In genomic region chrX:48094658-48095057, GRCm38 (mm10) we compare ENCODE assay signal across 8 mouse cellular contexts. TPM values are rescaled to one million over a fixed set of nuclear protein-coding genes. Genes with fewer than 3 reads are reported as not detected.
DNase-seq lines count a peak whose midpoint lies in the region; ATAC-seq and TF ChIP-seq lines count a peak whose summit lies in the region.

No protein-coding gene starts in this region.

- peak; percentile 28; the same call in 1 of the 2 replicates for TF ChIP-seq CTCF in cerebellum, adult 2 months (IDR thresholded peaks at IDR 0.05; ENCODE audit: borderline replicate concordance, insufficient read depth, low read depth, low read length)
- TF ChIP-seq CTCF in liver, adult 2 months (IDR thresholded peaks at IDR 0.05; ENCODE audit: low read depth, low read length): peak; percentile 76
- peak; percentile 85 for TF ChIP-seq CTCF in liver, embryonic 14.5 days (IDR thresholded peaks at IDR 0.05; ENCODE audit: low read depth)

- no peak overlapping the region for H3K9ac ChIP-seq in liver, adult 2 months (ENCODE audit: low read depth, low read length)
- no peak overlapping the region for H3K9ac ChIP-seq in liver, embryonic 11.5 days (ENCODE audit: low read depth, low read length)
- H3K9ac ChIP-seq in liver, embryonic 14.5 days (replicated peaks): no peak overlapping the region

- no peak for TF ChIP-seq POLR2A in cerebellum, adult 2 months (IDR thresholded peaks at IDR 0.05; ENCODE audit: borderline replicate concordance, insufficient read depth, low read length)
- no peak for TF ChIP-seq POLR2A in liver, adult 2 months (IDR thresholded peaks at IDR 0.05; ENCODE audit: extremely low read depth, insufficient read depth, low read length)

- H3K4me2 ChIP-seq in liver, embryonic 11.5 days: no peak overlapping the region
- H3K4me2 ChIP-seq in liver, embryonic 14.5 days (ENCODE audit: low read depth): no peak overlapping the region

- no peak for ATAC-seq in liver, embryonic 11.5 days (replicated peaks; ENCODE audit: low FRiP score)
- no peak for ATAC-seq in liver, embryonic 14.5 days (ENCODE audit: insufficient read depth)

- H3K27me3 ChIP-seq in cerebellum, adult 2 months (ENCODE audit: control insufficient read depth, insufficient read depth, low read length): no peaks in the 10 kb centered on the region
- H3K27me3 ChIP-seq in liver, adult 2 months (ENCODE audit: control insufficient read depth, insufficient read depth, low read length): no peaks in the 10 kb centered on the region
- H3K27me3 ChIP-seq in liver, embryonic 11.5 days (replicated peaks; ENCODE audit: control insufficient read depth, insufficient read depth, low read length): no peaks in the 10 kb centered on the region
- H3K27me3 ChIP-seq in liver, embryonic 14.5 days (ENCODE audit: control insufficient read depth, insufficient read depth, low read length): no peaks in the 10 kb centered on the region

- H3K4me1 ChIP-seq in cerebellum, adult 2 months (ENCODE audit: control insufficient read depth, insufficient read depth, low read length): peaks cover 3% of the 10 kb centered on the region; the same call in 1 of the 2 replicates
- no peaks in the 10 kb centered on the region for H3K4me1 ChIP-seq in liver, adult 2 months (ENCODE audit: control insufficient read depth, insufficient read depth, low read length)
- H3K4me1 ChIP-seq in liver, embryonic 11.5 days (replicated peaks; ENCODE audit: control insufficient read depth, insufficient read depth, low read length): no peaks in the 10 kb centered on the region
- no peaks in the 10 kb centered on the region for H3K4me1 ChIP-seq in liver, embryonic 14.5 days (replicated peaks; ENCODE audit: control insufficient read depth in 2 of 2, insufficient read depth in 2 of 2, low read length in 1 of 2)

- no peak for TF ChIP-seq EP300 in liver, embryonic 14.5 days (IDR thresholded peaks at IDR 0.05; ENCODE audit: low read depth)

- WGBS in cerebellum, adult 2 months: 84% methylated on average over 4 of the region's 4 CpGs
- WGBS in liver, adult 2 months: 75% methylated on average over 4 of the region's 4 CpGs
- 61% methylated on average over 4 of the region's 4 CpGs for WGBS in liver, embryonic 11.5 days
- WGBS in liver, embryonic 14.5 days (ENCODE audit: insufficient replicate concordance): 50% methylated on average over 4 of the region's 4 CpGs

- no peak overlapping the region for H3K4me3 ChIP-seq in cerebellum, adult 2 months (replicated peaks; ENCODE audit: insufficient read depth, low read depth, low read length)
- no peak overlapping the region for H3K4me3 ChIP-seq in liver, adult 2 months (ENCODE audit: insufficient read depth, low read depth, low read length)
- no peak overlapping the region for H3K4me3 ChIP-seq in liver, embryonic 11.5 days (ENCODE audit: low read depth, low read length)
- no peak overlapping the region for H3K4me3 ChIP-seq in liver, embryonic 14.5 days (ENCODE audit: insufficient read depth in 1 of 2, low read depth in 2 of 2, low read length in 2 of 2)

- H3K79me2 ChIP-seq in liver, adult 2 months (ENCODE audit: control insufficient read depth, insufficient read depth, low read length): no peaks in the 10 kb centered on the region

- no peak overlapping the region for H3K27ac ChIP-seq in cerebellum, adult 2 months (ENCODE audit: insufficient read depth, low read length)
- H3K27ac ChIP-seq in liver, adult 2 months (replicated peaks; ENCODE audit: insufficient read depth, low read depth, low read length): no peak overlapping the region
- no peak overlapping the region for H3K27ac ChIP-seq in liver, embryonic 11.5 days (ENCODE audit: low read depth, low read length)
- H3K27ac ChIP-seq in liver, embryonic 14.5 days: no peak overlapping the region

- no peak for DNase-seq in cerebellum, adult 2 months
- no peak for DNase-seq in cerebellum, adult 9-10 months
- peak; percentile 17 for DNase-seq in liver, adult 2 months (ENCODE audit: extremely low read depth, low read depth, low spot score)
- DNase-seq in liver, embryonic 11.5 days (ENCODE audit: low spot score): no peak
- DNase-seq in liver, embryonic 14.5 days (ENCODE audit: low read depth in 3 of 3, low spot score in 3 of 3): peak in 2 of 3 experiments; percentile 3 to 10
- peak; percentile 55 for DNase-seq in thymus, postnatal 0 days (ENCODE audit: low spot score)
- no peak for DNase-seq in adipocyte (ENCODE audit: low spot score)
- DNase-seq in right cerebral cortex, postnatal 14 days: no peak

- H3K36me3 ChIP-seq in liver, adult 2 months (ENCODE audit: control insufficient read depth, insufficient read depth, low read length): no peaks in the 10 kb centered on the region
- no peaks in the 10 kb centered on the region for H3K36me3 ChIP-seq in liver, embryonic 11.5 days (ENCODE audit: control insufficient read depth, insufficient read depth, low read length)
- no peaks in the 10 kb centered on the region for H3K36me3 ChIP-seq in liver, embryonic 14.5 days (replicated peaks; ENCODE audit: control insufficient read depth, insufficient read depth, low read depth)

- H3K9me3 ChIP-seq in liver, embryonic 11.5 days (ENCODE audit: control insufficient read depth, low read length): no peaks in the 10 kb centered on the region
- H3K9me3 ChIP-seq in liver, embryonic 14.5 days (ENCODE audit: control insufficient read depth, low read length): no peaks in the 10 kb centered on the region

RNA-seq across cellular contexts. Expression of gene Xpnpep2, which starts 13.9 kb away (rescaled TPM):
- 0.08 and 0.13 TPM in 2 replicates for polyA plus RNA-seq in cerebellum, adult 2 months (2012; rRNA removed)
- not detected in 2 replicates for total RNA-seq in liver, adult 2 months (2014; rRNA removed)
- not detected in 2 replicates for polyA plus RNA-seq in liver, adult 2 months (2012; rRNA removed)
- 0.29 and 0.40 TPM in 2 replicates for polyA plus RNA-seq in liver, embryonic 11.5 days (2014; fragmentation: Nextera tagmentation; extraction: Ambion mirVana)
- polyA plus RNA-seq in liver, embryonic 14.5 days (2012; rRNA removed): 0.01 TPM in 1 of 2 replicates, not detected in the other
- polyA plus RNA-seq in liver, embryonic 14.5 days (2014; fragmentation: Nextera tagmentation; extraction: Ambion mirVana): 0.23 TPM in 1 of 2 replicates, not detected in the other
- polyA plus RNA-seq in thymus, postnatal 0 days (2015; fragmentation: Nextera tagmentation; extraction: Ambion mirVana): 0.46 and 0.55 TPM in 2 replicates

RNA-seq across cellular contexts. Expression of gene Sash3, which starts 51.6 kb away (rescaled TPM):
- 0.56 and 0.59 TPM in 2 replicates for polyA plus RNA-seq in cerebellum, adult 2 months (2012; rRNA removed)
- total RNA-seq in liver, adult 2 months (2014; rRNA removed): 0.83 and 1.5 TPM in 2 replicates
- polyA plus RNA-seq in liver, adult 2 months (2012; rRNA removed): 0.72 and 1.4 TPM in 2 replicates
- polyA plus RNA-seq in liver, embryonic 11.5 days (2014; fragmentation: Nextera tagmentation; extraction: Ambion mirVana): 11.5 and 15.5 TPM in 2 replicates
- 3.8 and 4.0 TPM in 2 replicates for polyA plus RNA-seq in liver, embryonic 14.5 days (2012; rRNA removed)
- 6.9 TPM in 2 replicates for polyA plus RNA-seq in liver, embryonic 14.5 days (2014; fragmentation: Nextera tagmentation; extraction: Ambion mirVana)
- 240 and 251 TPM in 2 replicates for polyA plus RNA-seq in thymus, postnatal 0 days (2015; fragmentation: Nextera tagmentation; extraction: Ambion mirVana)

Comparison
In these comparisons a context has a peak if more than half of its experiments do, and no peak if none do; other contexts are left out.
1. DNase-seq: peak in liver, adult 2 months (single experiment), liver, embryonic 14.5 days (2 of 3) and thymus, postnatal 0 days (single experiment); none in cerebellum, adult 2 months (0 of 2), cerebellum, adult 9-10 months (single experiment), liver, embryonic 11.5 days (single experiment), adipocyte (single experiment) and right cerebral cortex, postnatal 14 days (single experiment).
2. CTCF ChIP-seq: peak in every context shown above with its lines; median percentile 85 in liver, embryonic 14.5 days; 76 in liver, adult 2 months; 28 in cerebellum, adult 2 months.
3. RNA of gene Sash3, which starts 51.6 kb away (polyA plus RNA-seq): 240 to 251 TPM in thymus, postnatal 0 days; 11.5 to 15.5 TPM in liver, embryonic 11.5 days, 3.8 to 6.9 TPM in liver, embryonic 14.5 days, 0.72 to 1.4 TPM in liver, adult 2 months and 0.56 to 0.59 TPM in cerebellum, adult 2 months; every median in the first group is over 10 times any median in the second.